Mouse (Mus musculus): ENCODE results near the gene Rnf151. TPM values are rescaled to one million over a fixed set of nuclear protein-coding genes. Genes with fewer than 3 reads are reported as not detected.
"Not testable (repeated sequence)": the region's sequence is repeated elsewhere in the genome, so short reads cannot be mapped to it uniquely, and the experiment has no call there.

The Rnf151 gene
- polyA plus RNA-seq, 1 experiment from 2014 or later = 0.57 TPM

DNA sequence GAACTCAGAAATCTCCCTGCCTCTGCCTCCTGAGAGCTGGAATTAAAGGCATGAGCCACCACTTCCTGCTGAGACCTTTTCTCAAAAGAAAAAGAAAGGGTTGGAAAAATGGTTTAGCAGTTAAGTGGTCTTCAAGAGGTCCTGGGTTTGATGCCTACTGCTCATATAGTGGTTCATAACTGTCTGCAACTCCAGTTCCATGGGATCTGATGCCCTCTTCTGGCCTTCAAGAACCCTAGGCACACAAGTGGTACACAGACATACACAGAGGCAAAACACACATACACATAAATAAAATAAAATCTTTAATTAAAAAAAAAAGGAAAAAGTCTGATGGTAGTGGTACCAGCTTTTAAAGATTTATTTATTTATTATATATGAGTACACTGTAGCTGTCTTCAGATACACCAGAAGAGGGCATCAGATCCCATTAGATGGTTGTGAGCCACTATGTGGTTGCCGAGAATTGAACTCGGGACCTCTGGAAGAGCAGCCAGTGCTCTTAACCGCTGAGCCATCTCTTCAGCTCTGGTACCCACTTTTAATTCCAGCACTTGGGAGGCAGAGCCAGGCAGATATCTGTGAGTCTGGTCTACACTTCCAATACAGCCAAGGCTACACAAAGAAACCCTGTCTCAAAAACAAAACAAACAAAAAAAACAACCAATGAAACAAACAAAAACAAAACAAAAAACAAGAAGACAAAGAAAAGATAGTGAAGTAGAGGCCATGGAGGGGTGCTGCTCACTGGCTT, 8.0 kb upstream of the Rnf151 start:
- H3K4me2 ChIP-seq (ENCODE audit: low read depth) = no peak overlapping the region
- H3K36me3 ChIP-seq (ENCODE audit: control insufficient read depth, insufficient read depth, low read length) = peaks cover 6% of the 10 kb centered on the region; the same call in 1 of the 2 replicates
- no peaks in the 10 kb centered on the region for H3K27me3 ChIP-seq (ENCODE audit: control insufficient read depth, insufficient read depth, low read length)
- no peaks in the 10 kb centered on the region for H3K9me3 ChIP-seq (ENCODE audit: control insufficient read depth, low read length)
- H3K9ac ChIP-seq (ENCODE audit: low read length) = no peak overlapping the region
- no peak overlapping the region for H3K27ac ChIP-seq (ENCODE audit: low read depth, low read length)
- DNase-seq (ENCODE audit: low spot score) (no peak), ATAC-seq (ENCODE audit: insufficient read depth, low FRiP score, low TSS enrichment) (no peak)
- peaks cover 8% of the 10 kb centered on the region for H3K4me1 ChIP-seq (ENCODE audit: control insufficient read depth, insufficient read depth, low read length)
- H3K4me3 ChIP-seq (ENCODE audit: low read depth, low read length) = no peak overlapping the region
- 69% methylated on average over 3 of the region's 3 CpGs for WGBS

GRCm38 (mm10) chr17:24724184-24724583, 6.3 kb upstream of the Rnf151 start, which contains the start of gene Ndufb10:
Gene Ndufb10 (minus strand): TSS chr17:24724478.
- peak within 1 kb of the TSS; percentile 86 for H3K4me2 ChIP-seq (ENCODE audit: low read depth)
- H3K36me3 ChIP-seq (ENCODE audit: control insufficient read depth, insufficient read depth, low read length) = peaks cover 6% of the 10 kb centered on the region; the same call in 1 of the 2 replicates
- peak within 1 kb of the TSS; percentile 81 for H3K9ac ChIP-seq (ENCODE audit: low read length)
- DNase-seq (ENCODE audit: low spot score) (peak; percentile 97), ATAC-seq (ENCODE audit: insufficient read depth, low FRiP score, low TSS enrichment) (peak; percentile 59)
- peak within 1 kb of the TSS; percentile 54; the same call in 1 of the 2 replicates for H3K27ac ChIP-seq (ENCODE audit: low read depth, low read length)
- 0% methylated on average over 30 of the region's 30 CpGs for WGBS
- H3K4me3 ChIP-seq (ENCODE audit: low read depth, low read length) = peak within 1 kb of the TSS; percentile 81
- H3K9me3 ChIP-seq (ENCODE audit: control insufficient read depth, low read length) = no peaks in the 10 kb centered on the region
- peaks cover 10% of the 10 kb centered on the region for H3K4me1 ChIP-seq (ENCODE audit: control insufficient read depth, insufficient read depth, low read length)
- no peaks in the 10 kb centered on the region for H3K27me3 ChIP-seq (ENCODE audit: control insufficient read depth, insufficient read depth, low read length)

DNA sequence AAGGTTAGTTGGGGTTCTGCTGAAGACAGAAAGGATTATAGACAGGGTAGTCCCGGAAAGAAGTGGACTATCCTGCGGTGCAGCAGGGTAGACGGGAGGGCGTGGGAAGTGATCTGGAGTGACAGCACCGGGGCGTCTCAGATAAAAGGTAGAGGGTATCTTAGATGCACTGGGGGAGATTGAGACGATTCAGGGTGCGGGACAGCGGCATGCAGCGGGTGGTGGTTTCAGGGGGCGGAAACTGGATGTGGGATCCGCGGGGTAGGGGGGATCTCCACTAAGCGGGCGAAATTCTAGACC, 6.0 kb upstream of the Rnf151 start:
- no peaks in the 10 kb centered on the region for H3K9me3 ChIP-seq (ENCODE audit: control insufficient read depth, low read length)
- H3K36me3 ChIP-seq (ENCODE audit: control insufficient read depth, insufficient read depth, low read length) = peaks cover 6% of the 10 kb centered on the region; the same call in 1 of the 2 replicates
- H3K4me3 ChIP-seq (ENCODE audit: low read depth, low read length) = peak overlapping the region; percentile 81
- H3K9ac ChIP-seq (ENCODE audit: low read length) = peak overlapping the region; percentile 81
- ATAC-seq (ENCODE audit: insufficient read depth, low FRiP score, low TSS enrichment) = peak; percentile 5; the same call in 1 of the 2 replicates
- H3K4me2 ChIP-seq (ENCODE audit: low read depth) = peak overlapping the region; percentile 86
- peaks cover 10% of the 10 kb centered on the region for H3K4me1 ChIP-seq (ENCODE audit: control insufficient read depth, insufficient read depth, low read length)
- H3K27me3 ChIP-seq (ENCODE audit: control insufficient read depth, insufficient read depth, low read length) = no peaks in the 10 kb centered on the region
- peak overlapping the region; percentile 44; the same call in 1 of the 2 replicates for H3K27ac ChIP-seq (ENCODE audit: low read depth, low read length)
- under 1% methylated on average over 15 of the region's 15 CpGs for WGBS
- DNase-seq (ENCODE audit: low spot score) = no peak

- H3K4me2 ChIP-seq (ENCODE audit: low read depth) = peak overlapping the region; percentile 86
- H3K4me3 ChIP-seq (ENCODE audit: low read depth, low read length) = peak overlapping the region; percentile 81
- DNase-seq (ENCODE audit: low spot score) = no peak
- no peak for ATAC-seq (ENCODE audit: insufficient read depth, low FRiP score, low TSS enrichment)
- WGBS = 5% methylated on average over 12 of the region's 12 CpGs
- H3K4me1 ChIP-seq (ENCODE audit: control insufficient read depth, insufficient read depth, low read length) = peaks cover 10% of the 10 kb centered on the region
- H3K27ac ChIP-seq (ENCODE audit: low read depth, low read length) = peak overlapping the region; percentile 44; the same call in 1 of the 2 replicates
- no peaks in the 10 kb centered on the region for H3K27me3 ChIP-seq (ENCODE audit: control insufficient read depth, insufficient read depth, low read length)
- H3K9me3 ChIP-seq (ENCODE audit: control insufficient read depth, low read length) = no peaks in the 10 kb centered on the region
- peak overlapping the region; percentile 81 for H3K9ac ChIP-seq (ENCODE audit: low read length)
- H3K36me3 ChIP-seq (ENCODE audit: control insufficient read depth, insufficient read depth, low read length) = peaks cover 6% of the 10 kb centered on the region; the same call in 1 of the 2 replicates
Observed at GRCm38 (mm10) chr17:24723122-24723880, 5.4 kb upstream of the Rnf151 start.

DNA sequence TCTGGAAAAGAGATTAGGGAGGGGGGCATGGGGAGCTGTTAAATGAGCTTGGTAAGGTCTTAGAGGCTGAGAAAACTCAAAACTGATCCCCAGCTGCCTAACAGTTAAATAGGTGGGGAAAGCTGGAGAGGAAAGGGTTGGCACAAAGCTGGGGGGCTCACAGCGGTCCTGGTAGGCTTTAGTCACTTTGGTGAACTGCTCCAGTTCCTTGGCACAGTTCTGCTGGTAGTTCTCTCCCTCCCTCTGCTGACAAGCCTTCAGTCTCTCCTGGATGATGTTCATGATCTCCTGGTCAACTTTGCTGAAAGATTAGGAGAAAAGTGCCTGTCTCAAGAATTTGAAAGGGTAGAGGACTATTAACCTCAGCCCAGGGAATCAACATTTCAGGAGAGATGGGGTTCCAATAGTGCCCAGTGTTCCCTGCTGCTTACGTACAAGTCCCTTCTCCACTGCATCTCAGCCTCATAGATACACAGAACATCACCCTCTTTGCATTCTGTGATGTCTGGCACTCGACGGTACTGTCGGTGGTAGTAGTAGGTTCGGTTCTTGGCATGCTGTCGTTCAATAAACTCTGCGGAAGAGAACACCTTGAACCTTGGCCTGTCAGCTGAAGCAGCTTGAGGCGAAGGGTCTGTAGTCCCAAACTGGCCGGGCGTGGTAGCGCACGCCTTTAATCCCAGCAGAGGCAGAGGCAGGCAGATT, 4.5 kb upstream of the Rnf151 start:
- 38% methylated on average over 13 of the region's 13 CpGs for WGBS
- Histone ChIP-seq H3K27ac (ENCODE audit: low read depth, low read length) (no peak overlapping the region), H3K9ac (ENCODE audit: low read length) (no peak overlapping the region), H3K4me1 (ENCODE audit: control insufficient read depth, insufficient read depth, low read length) (peaks cover 10% of the 10 kb centered on the region), H3K4me3 (ENCODE audit: low read depth, low read length) (peak overlapping the region; percentile 15), H3K9me3 (ENCODE audit: control insufficient read depth, low read length) (no peaks in the 10 kb centered on the region), H3K4me2 (ENCODE audit: low read depth) (peak overlapping the region; percentile 24; the same call in 1 of the 2 replicates), H3K36me3 (ENCODE audit: control insufficient read depth, insufficient read depth, low read length) (peaks cover 6% of the 10 kb centered on the region; the same call in 1 of the 2 replicates), H3K27me3 (ENCODE audit: control insufficient read depth, insufficient read depth, low read length) (no peaks in the 10 kb centered on the region)
- no peak for ATAC-seq (ENCODE audit: insufficient read depth, low FRiP score, low TSS enrichment)
- DNase-seq (ENCODE audit: low spot score) = no peak

DNA sequence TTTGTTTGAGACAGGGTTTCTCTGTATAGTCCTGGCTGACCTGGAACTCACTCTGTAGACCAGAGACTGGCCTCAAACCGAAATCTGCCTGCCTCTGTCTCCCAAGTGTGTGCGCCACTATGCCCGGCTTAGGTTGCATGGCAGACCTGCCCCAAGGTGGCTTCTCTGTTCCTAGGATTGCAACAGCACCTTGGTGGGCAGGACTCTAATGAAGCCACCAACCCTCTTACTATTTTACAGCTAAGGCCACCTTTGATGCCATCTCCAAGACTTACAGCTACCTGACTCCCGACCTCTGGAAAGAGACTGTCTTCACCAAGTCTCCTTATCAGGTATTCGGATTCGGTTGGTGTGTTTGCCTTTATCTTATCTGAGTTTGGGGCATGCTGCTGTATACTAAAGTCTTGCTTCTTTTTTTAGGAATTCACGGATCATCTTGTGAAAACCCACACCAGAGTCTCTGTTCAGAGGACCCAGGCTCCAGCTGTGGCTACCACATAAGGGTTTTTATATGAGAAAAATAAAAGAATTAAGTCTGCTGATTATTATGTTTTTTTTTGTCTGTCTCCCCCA, 3.6 kb upstream of the Rnf151 start:
- Histone ChIP-seq H3K4me1 (ENCODE audit: control insufficient read depth, insufficient read depth, low read length) (peaks cover 10% of the 10 kb centered on the region), H3K4me2 (ENCODE audit: low read depth) (peak overlapping the region; percentile 84), H3K4me3 (ENCODE audit: low read depth, low read length) (peak overlapping the region; percentile 74), H3K9ac (ENCODE audit: low read length) (peak overlapping the region; percentile 15; the same call in 1 of the 2 replicates)
- WGBS = 65% methylated on average over 7 of the region's 7 CpGs
- not testable (repeated sequence) for H3K27ac ChIP-seq (ENCODE audit: low read depth, low read length); DNase-seq (ENCODE audit: low spot score); ATAC-seq (ENCODE audit: insufficient read depth, low FRiP score, low TSS enrichment); H3K9me3 ChIP-seq (ENCODE audit: control insufficient read depth, low read length); H3K27me3 ChIP-seq (ENCODE audit: control insufficient read depth, insufficient read depth, low read length); H3K36me3 ChIP-seq (ENCODE audit: control insufficient read depth, insufficient read depth, low read length)

DNA sequence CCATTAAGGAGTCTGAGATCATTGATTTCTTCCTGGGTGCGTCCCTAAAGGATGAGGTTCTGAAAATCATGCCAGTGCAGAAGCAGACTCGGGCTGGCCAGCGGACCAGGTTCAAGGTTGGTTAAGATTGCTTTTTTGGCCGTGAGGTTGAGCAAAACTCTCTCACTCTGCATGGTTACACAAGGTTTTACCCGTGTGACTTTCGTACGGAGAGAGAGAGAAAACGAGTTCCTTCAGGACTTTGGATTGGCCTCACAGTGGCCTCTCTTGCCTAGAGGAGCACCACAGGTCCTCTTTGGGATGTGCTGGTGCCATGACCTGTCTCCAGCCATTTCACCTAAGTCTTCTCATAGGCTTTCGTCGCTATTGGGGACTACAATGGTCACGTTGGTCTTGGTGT, 2.8 kb upstream of the Rnf151 start:
- DNase-seq (ENCODE audit: low spot score); H3K9me3 ChIP-seq (ENCODE audit: control insufficient read depth, low read length); H3K27me3 ChIP-seq (ENCODE audit: control insufficient read depth, insufficient read depth, low read length); ATAC-seq (ENCODE audit: insufficient read depth, low FRiP score, low TSS enrichment); H3K27ac ChIP-seq (ENCODE audit: low read depth, low read length): not testable (repeated sequence)
- WGBS = 1% methylated on average over 11 of the region's 11 CpGs
- peaks cover 10% of the 10 kb centered on the region for H3K4me1 ChIP-seq (ENCODE audit: control insufficient read depth, insufficient read depth, low read length)
- peak overlapping the region; percentile 90 for H3K9ac ChIP-seq (ENCODE audit: low read length)
- H3K4me3 ChIP-seq (ENCODE audit: low read depth, low read length) = peak overlapping the region; percentile 74
- H3K36me3 ChIP-seq (ENCODE audit: control insufficient read depth, insufficient read depth, low read length) = peaks cover 10% of the 10 kb centered on the region
- peak overlapping the region; percentile 84 for H3K4me2 ChIP-seq (ENCODE audit: low read depth)

All from neural tube, embryonic 11.5 days (tissue).